Mouse (Mus musculus): ENCODE results near the gene Zfp574. TPM values are rescaled to one million over a fixed set of nuclear protein-coding genes. Genes with fewer than 3 reads are reported as not detected.
"Not testable (repeated sequence)": the region's sequence is repeated elsewhere in the genome, so short reads cannot be mapped to it uniquely, and the experiment has no call there.

The Zfp574 gene
- polyA plus RNA-seq, 2 experiments = 28.0 to 33.3 TPM

GRCm38 (mm10) chr7:25034796-25035195 lies 37.6 kb upstream of the Zfp574 start:
- TF ChIP-seq POLR2A (IDR thresholded peaks at IDR 0.05; ENCODE audit: borderline replicate concordance, extremely low read depth, insufficient read depth, insufficient read length) = no peak

DNA sequence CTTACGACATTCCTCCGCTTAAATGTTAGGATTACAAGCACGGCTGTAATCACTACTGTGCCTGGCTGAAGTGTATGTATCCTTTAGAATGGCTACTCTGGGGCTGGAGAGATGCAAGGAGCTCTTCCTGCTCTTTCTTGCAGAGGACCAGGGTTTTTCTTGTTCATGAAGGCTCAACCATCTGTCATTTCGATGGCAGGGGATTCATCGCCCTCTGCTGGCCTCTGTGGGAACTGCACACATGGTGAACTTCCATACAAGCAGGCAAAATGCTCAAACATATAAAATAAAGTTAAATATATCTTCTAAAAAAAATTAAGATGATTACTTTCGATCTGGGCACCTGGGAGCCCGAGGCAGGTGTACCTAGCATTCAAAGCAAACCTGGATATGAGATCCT lies 36.5 kb upstream of the Zfp574 start:
- no peak overlapping the region for H3K4me2 ChIP-seq (replicated peaks; ENCODE audit: low read depth, low read length, severe bottlenecking)
- H3K4me1 ChIP-seq (ENCODE audit: control insufficient read depth, insufficient read depth, low read length) = no peaks in the 10 kb centered on the region
- no peaks in the 10 kb centered on the region for H3K27me3 ChIP-seq (ENCODE audit: control insufficient read depth, insufficient read depth, low read length)
- H3K36me3 ChIP-seq (ENCODE audit: control insufficient read depth, insufficient read depth, low read length) = peaks cover 61% of the 10 kb centered on the region
- no peak overlapping the region for H3K4me3 ChIP-seq (replicated peaks; ENCODE audit: low read length)
- no peak for TF ChIP-seq POLR2A (IDR thresholded peaks at IDR 0.05; ENCODE audit: borderline replicate concordance, extremely low read depth, insufficient read depth, insufficient read length)
- DNase-seq (ENCODE audit: low spot score) (peak; percentile 32), ATAC-seq (ENCODE audit: low FRiP score, low read depth) (no peak)
- WGBS = 51% methylated on average over 7 of the region's 7 CpGs
- H3K9ac ChIP-seq (ENCODE audit: low read depth, low read length, severe bottlenecking) = no peak overlapping the region
- H3K27ac ChIP-seq (replicated peaks; ENCODE audit: low read depth, low read length) = no peak overlapping the region
- no peaks in the 10 kb centered on the region for H3K9me3 ChIP-seq (ENCODE audit: control insufficient read depth, low read length)

More at GRCm38 (mm10) chr7:25034796-25035195, 37.6 kb upstream of the Zfp574 start:
- ATAC-seq (ENCODE audit: low FRiP score, low read depth) = no peak
- H3K9ac ChIP-seq (ENCODE audit: low read depth, low read length, severe bottlenecking) = no peak overlapping the region
- H3K4me2 ChIP-seq (replicated peaks; ENCODE audit: low read depth, low read length, severe bottlenecking) = no peak overlapping the region
- H3K27ac ChIP-seq (replicated peaks; ENCODE audit: low read depth, low read length) = no peak overlapping the region
- H3K9me3 ChIP-seq (ENCODE audit: control insufficient read depth, low read length) = no peaks in the 10 kb centered on the region
- H3K27me3 ChIP-seq (ENCODE audit: control insufficient read depth, insufficient read depth, low read length) = no peaks in the 10 kb centered on the region
- no peak overlapping the region for H3K4me3 ChIP-seq (replicated peaks; ENCODE audit: low read length)
- no peaks in the 10 kb centered on the region for H3K4me1 ChIP-seq (ENCODE audit: control insufficient read depth, insufficient read depth, low read length)
- no peak for DNase-seq (ENCODE audit: low spot score)
- peaks cover 53% of the 10 kb centered on the region for H3K36me3 ChIP-seq (ENCODE audit: control insufficient read depth, insufficient read depth, low read length)
- WGBS = 95% methylated on average over 4 of the region's 4 CpGs

- no peak overlapping the region for H3K9ac ChIP-seq (ENCODE audit: low read depth, low read length, severe bottlenecking)
- H3K9me3 ChIP-seq (ENCODE audit: control insufficient read depth, low read length) = no peaks in the 10 kb centered on the region
- no peak for TF ChIP-seq POLR2A (IDR thresholded peaks at IDR 0.05; ENCODE audit: borderline replicate concordance, extremely low read depth, insufficient read depth, insufficient read length)
- no peaks in the 10 kb centered on the region for H3K27me3 ChIP-seq (ENCODE audit: control insufficient read depth, insufficient read depth, low read length)
- peaks cover 71% of the 10 kb centered on the region for H3K36me3 ChIP-seq (ENCODE audit: control insufficient read depth, insufficient read depth, low read length)
- 87% methylated on average over 12 of the region's 12 CpGs for WGBS
- no peak overlapping the region for H3K4me2 ChIP-seq (replicated peaks; ENCODE audit: low read depth, low read length, severe bottlenecking)
- H3K4me1 ChIP-seq (ENCODE audit: control insufficient read depth, insufficient read depth, low read length) = no peaks in the 10 kb centered on the region
- no peak overlapping the region for H3K27ac ChIP-seq (replicated peaks; ENCODE audit: low read depth, low read length)
- no peak for DNase-seq (ENCODE audit: low spot score)
- H3K4me3 ChIP-seq (replicated peaks; ENCODE audit: low read length) = no peak overlapping the region
- ATAC-seq (ENCODE audit: low FRiP score, low read depth) = no peak
Observed at GRCm38 (mm10) chr7:25041921-25042320, 30.4 kb upstream of the Zfp574 start.

DNA sequence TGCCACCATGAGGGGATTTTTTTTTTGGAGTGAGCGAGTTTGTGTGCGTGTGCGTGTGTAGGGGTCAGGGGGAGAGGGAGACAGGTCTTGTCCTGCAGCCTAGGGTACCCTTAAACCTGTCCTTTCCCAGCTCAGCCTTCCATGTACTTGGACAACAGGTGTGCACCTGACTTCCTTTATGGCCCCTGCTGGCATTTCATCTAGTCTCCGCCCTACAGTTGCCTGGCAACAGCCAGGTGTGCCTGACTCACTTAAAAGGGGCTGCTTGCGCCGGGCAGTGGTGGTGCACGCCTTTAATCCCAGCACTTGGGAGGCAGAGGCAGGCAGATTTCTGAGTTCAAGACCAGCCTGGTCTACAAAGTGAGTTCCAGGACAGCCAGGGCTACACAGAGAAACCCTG lies 27.8 kb upstream of the Zfp574 start:
- 83% methylated on average over 7 of the region's 7 CpGs for WGBS
- peaks cover 81% of the 10 kb centered on the region for H3K36me3 ChIP-seq (ENCODE audit: control insufficient read depth, insufficient read depth, low read length)
- H3K4me1 ChIP-seq (ENCODE audit: control insufficient read depth, insufficient read depth, low read length) = not testable (repeated sequence)

DNA sequence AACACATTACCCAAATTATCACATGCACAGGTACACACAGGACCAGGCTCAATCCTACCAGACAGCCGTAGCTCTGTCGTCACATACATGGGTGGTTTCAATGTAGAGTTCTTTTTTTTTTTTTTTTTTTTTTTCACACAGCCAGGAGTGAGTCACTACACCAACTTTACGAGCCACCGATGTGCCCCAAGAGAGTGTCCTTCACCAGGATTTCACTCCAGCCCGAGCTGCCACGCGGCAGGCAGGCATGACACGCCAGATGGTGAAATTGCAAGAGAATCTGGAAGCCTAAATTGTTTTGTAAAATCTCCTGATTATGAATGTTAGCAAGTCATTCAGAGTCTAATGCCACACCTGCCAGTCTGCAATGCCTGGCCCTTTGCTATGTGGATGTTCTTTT lies 25.0 kb upstream of the Zfp574 start:
- no peak for TF ChIP-seq POLR2A (IDR thresholded peaks at IDR 0.05; ENCODE audit: borderline replicate concordance, extremely low read depth, insufficient read depth, insufficient read length)
- Histone ChIP-seq H3K36me3 (ENCODE audit: control insufficient read depth, insufficient read depth, low read length) (peaks cover 80% of the 10 kb centered on the region), H3K4me1 (ENCODE audit: control insufficient read depth, insufficient read depth, low read length) (no peaks in the 10 kb centered on the region), H3K9me3 (ENCODE audit: control insufficient read depth, low read length) (no peaks in the 10 kb centered on the region), H3K27me3 (ENCODE audit: control insufficient read depth, insufficient read depth, low read length) (no peaks in the 10 kb centered on the region), H3K4me3 (replicated peaks; ENCODE audit: low read length) (no peak overlapping the region), H3K27ac (replicated peaks; ENCODE audit: low read depth, low read length) (no peak overlapping the region), H3K4me2 (replicated peaks; ENCODE audit: low read depth, low read length, severe bottlenecking) (no peak overlapping the region), H3K9ac (ENCODE audit: low read depth, low read length, severe bottlenecking) (no peak overlapping the region)
- 86% methylated on average over 8 of the region's 8 CpGs for WGBS
- ATAC-seq (ENCODE audit: low FRiP score, low read depth) (no peak), DNase-seq (ENCODE audit: low spot score) (no peak)

More for the DNA sequence above, 27.8 kb upstream of the Zfp574 start:
- not testable (repeated sequence) for H3K27me3 ChIP-seq (ENCODE audit: control insufficient read depth, insufficient read depth, low read length); H3K9me3 ChIP-seq (ENCODE audit: control insufficient read depth, low read length); H3K4me2 ChIP-seq (replicated peaks; ENCODE audit: low read depth, low read length, severe bottlenecking); H3K27ac ChIP-seq (replicated peaks; ENCODE audit: low read depth, low read length); H3K4me3 ChIP-seq (replicated peaks; ENCODE audit: low read length); ATAC-seq (ENCODE audit: low FRiP score, low read depth); H3K9ac ChIP-seq (ENCODE audit: low read depth, low read length, severe bottlenecking); DNase-seq (ENCODE audit: low spot score)
